Mouse (Mus musculus): ENCODE measurements around the gene Atp11b.

The Atp11b gene

GRCm38 (mm10) chr3:35779748-35780147 is 25.8 kb downstream of the Atp11b start:
- no peak for DNase-seq (ENCODE audit: low spot score)

- DNase-seq (ENCODE audit: low spot score), result no peak
These were observed 48.1 kb downstream of the Atp11b start for GRCm38 (mm10) chr3:35802040-35802439.

GRCm38 (mm10) chr3:35819887-35820286 is 66.0 kb downstream of the Atp11b start:
- DNase-seq (ENCODE audit: low spot score), result no peak

- DNase-seq (ENCODE audit: low spot score), result no peak
These were observed 68.1 kb downstream of the Atp11b start for GRCm38 (mm10) chr3:35822036-35822435.

GRCm38 (mm10) chr3:35849326-35849725 is 95.4 kb downstream of the Atp11b start:
- no peak for DNase-seq (ENCODE audit: low spot score)

GRCm38 (mm10) chr3:35883267-35883666 is 129.4 kb downstream of the Atp11b start:
- no peak for DNase-seq (ENCODE audit: low spot score)

- DNase-seq (ENCODE audit: low spot score), result no peak
These were observed 135.6 kb downstream of the Atp11b start for GRCm38 (mm10) chr3:35889531-35889930.

GRCm38 (mm10) chr3:35891123-35891522 is 137.2 kb downstream of the Atp11b start:
- no peak for DNase-seq (ENCODE audit: low spot score)

- DNase-seq (ENCODE audit: low spot score), result no peak
These were observed 139.2 kb downstream of the Atp11b start for GRCm38 (mm10) chr3:35893156-35893555.

- no peak for DNase-seq (ENCODE audit: low spot score)
These were observed 144.0 kb downstream of the Atp11b start for GRCm38 (mm10) chr3:35897900-35898299.

- no peak for DNase-seq (ENCODE audit: low spot score)
These were observed 145.2 kb downstream of the Atp11b start for GRCm38 (mm10) chr3:35899109-35899508.

- no peak for DNase-seq (ENCODE audit: low spot score)
These were observed 146.8 kb downstream of the Atp11b start for GRCm38 (mm10) chr3:35900555-35901204.

Measured in spleen, adult 12 weeks (tissue).